Mouse (Mus musculus) kidney, postnatal 10 days (tissue): ENCODE measurements around the gene Acad11.

Experiments used
- DNase-seq: peaks from one replicate; pipeline ENCODE4 v3.0.0; 2021; ENCODE audit warnings: mixed read lengths

Acad11 gene

DNA sequence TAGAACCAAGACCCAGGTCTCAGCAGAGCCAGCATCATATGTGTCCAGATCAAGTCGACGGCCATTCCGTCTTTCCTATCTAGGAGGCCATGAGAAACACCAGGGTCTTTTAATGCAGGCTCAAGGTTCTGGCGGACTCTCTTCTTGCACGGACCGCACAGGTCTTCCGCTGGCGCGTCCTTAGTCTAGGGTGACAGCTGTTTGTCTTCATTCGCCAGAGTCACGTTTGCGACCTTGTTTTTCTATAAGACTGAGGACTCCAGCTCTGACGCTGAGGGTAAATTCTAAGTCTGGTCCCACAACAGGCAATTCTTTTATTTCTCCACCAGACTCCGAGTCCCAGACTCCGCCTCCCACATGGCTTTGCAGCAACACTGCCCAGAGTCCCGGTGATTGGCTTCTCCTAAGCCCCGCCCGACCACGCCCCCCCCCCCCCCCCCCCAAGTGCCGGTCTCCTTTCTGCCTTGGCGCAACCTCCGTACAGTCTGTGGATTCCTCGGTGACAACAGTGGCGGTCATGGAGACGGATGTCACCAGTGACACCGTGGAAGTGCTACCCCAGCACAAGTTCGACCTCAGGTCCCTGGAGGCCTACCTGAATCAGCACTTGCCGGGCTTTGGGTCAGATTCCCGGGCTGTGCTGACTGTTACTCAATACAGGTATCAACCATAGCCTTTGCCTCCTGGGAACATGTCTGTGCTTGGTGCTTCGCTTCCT lies at the start of gene Acad11:
Acad11 (plus strand) TSS at position 134 of the 718 bp plus-strand sequence.
- DNase-seq: peak; percentile 89

DNA sequence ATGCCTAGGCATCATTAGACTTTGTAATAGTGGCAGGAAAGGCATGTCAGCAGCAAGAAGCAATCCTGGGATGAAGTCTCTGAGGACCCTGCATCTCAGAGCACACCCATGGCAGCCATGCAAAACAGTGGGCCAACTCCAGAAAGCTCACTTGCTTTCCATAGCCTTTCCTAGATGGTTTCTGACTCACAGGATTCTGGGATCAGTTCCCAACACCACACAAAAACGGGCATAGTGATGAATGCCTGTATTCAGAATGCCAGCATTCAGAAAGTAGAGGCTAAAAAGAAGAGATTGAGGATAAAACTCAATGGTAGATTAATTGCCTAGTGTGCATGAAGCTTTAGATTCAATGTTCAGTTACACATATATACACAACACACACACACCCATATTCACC lies 48.7 kb upstream of the Acad11 start:
- no peak for DNase-seq

DNA sequence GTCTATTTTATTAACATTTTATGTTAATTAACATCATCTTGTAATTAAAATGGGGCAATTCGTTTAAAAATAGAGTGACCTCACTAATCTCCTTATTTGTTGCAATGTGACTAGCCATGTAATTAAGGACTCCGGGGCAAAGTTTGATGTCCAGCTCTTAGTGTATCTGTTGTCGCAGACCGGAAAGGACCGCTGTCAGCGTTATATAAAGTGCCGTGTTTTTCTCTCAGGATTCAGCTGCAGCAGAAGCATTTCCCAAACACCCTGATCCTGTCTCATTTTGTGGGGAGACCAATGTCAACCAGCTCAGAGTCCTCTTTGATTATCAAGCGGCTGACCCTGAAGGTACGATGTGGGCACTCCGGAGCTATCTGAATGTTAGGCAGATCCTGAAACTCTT lies 42.2 kb upstream of the Acad11 start:
- no peak for DNase-seq

GRCm38 (mm10) chr9:104027186-104027585 lies 36.0 kb upstream of the Acad11 start:
- DNase-seq: no peak

GRCm38 (mm10) chr9:104029861-104030260 lies 33.3 kb upstream of the Acad11 start:
- DNase-seq: no peak

- no peak for DNase-seq
Measured at GRCm38 (mm10) chr9:104034231-104034630, 28.9 kb upstream of the Acad11 start.

- no peak for DNase-seq
Measured at GRCm38 (mm10) chr9:104034718-104035117, 28.5 kb upstream of the Acad11 start.

DNA sequence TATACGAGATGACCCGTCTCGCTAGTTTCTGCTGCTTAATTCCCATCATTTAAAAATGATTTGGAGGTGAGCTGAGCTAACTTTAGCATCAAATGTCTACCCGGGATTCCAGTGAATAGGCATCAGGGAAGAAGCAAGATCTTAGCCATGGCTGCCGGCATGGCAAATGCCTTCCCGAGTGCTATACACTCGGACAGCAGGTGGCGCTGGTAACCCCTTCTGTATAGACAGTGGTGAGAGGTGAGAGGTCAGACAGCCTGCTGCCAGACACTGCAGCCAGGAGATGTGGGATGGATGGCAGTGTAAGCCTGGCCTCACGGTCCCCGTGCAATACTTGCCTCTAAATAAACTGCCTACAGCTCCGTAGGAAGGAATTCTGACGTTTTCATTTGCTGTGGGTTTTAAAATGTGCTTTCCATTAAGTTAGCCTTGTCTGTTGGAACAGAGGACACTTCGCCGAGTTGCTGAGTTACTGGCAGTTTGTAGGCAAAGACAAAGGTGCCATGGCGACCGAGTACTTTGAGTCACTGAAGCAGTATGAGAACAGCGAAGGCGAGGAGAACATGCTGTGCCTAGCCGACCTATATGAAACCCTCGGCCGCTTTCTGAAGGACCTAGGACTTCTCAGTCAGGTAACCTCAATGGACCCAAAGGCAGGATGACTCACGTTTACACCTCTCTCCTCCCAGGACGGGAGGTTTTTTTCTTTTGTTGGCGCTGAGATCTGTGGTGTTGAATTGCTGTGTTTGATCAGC lies 27.7 kb upstream of the Acad11 start:
- DNase-seq: peak; percentile 88

GRCm38 (mm10) chr9:104038266-104038665 lies 24.9 kb upstream of the Acad11 start:
- no peak for DNase-seq

GRCm38 (mm10) chr9:104039031-104039695 lies 24.0 kb upstream of the Acad11 start:
- DNase-seq: no peak

- no peak for DNase-seq
Measured at GRCm38 (mm10) chr9:104039742-104040141, 23.4 kb upstream of the Acad11 start.

DNA sequence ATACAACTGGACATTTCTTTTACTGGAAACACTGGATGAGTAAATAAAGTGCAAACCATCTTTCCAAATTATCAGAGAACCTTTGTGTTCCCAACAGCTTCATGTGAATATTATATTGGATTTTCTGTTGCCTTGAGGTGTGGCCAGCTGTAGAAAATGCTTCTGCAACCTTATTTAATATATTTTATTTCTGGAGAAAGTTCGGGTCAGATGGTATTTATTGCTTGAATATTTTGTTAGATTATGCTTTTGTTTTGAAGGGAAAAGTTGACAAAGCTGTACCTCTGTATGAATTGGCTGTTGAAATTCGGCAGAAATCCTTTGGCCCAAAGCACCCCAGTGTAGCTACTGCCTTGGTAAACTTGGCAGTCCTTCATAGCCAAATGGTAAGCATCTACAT lies 22.8 kb upstream of the Acad11 start, which contains the start of gene Gm28305:
Gm28305 (plus strand) TSS at position 301 of the 400 bp plus-strand sequence.
- no peak for DNase-seq

- no peak for DNase-seq
Measured at GRCm38 (mm10) chr9:104043676-104044075, 19.5 kb upstream of the Acad11 start.

DNA sequence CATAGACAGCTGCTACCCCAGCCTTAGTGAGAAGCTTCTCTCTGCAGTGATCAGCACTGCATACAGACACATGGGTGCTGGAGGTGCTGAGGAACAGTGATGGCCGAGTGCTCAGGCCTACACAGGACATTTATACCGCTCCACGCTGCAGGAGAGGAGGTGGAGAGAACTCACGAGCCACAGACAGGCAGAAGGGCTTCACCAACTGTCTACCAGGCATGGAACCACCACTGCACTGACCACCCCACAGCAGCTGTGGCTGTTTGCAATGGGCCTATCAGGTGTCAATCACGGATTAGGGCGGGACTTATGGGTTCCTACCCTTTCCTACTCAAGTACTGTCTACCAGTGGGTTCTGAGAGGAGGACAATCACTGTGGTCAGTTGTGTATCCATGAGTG lies 12.1 kb upstream of the Acad11 start:
- no peak for DNase-seq

DNA sequence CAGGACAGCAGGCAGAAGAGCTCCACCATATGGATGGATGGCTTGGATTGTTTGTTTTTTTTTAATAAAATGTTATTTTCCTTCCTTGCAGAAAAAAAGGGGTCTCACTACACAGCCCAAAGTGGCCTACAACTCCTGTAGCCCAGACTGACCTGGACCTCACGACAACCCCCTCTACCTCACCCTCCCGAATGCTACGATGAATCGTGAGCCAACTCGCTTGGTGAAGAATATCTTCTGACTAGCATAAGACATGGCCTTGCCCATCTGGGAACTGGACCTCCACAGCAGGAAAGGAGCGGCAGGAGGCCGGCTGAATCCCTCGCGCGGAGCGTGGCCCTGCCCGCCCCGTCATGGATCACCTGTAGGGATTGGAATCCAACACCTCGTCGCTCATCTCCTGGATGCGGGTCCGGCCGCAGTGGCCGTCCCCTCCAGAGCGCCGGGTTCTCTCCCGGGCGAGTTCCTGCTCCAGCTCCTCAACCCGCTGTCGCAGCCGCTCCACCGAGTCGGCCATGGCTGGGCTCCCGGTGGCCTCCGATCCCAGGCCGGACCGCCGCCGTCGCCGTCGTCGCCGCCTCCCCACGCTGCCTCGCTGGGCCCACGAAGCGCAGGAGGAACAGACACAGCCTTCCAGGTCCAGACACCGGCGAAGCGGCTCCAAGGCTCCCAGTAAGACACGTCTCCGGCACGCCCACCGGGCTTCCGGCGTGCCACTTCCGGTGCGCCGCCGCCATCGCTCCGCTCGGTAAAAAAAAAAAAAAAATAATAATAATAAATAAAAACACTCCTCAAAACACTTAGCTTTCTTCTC lies 540 bp upstream of the Acad11 start, which contains the start of gene Uba5:
Uba5 (minus strand) TSS at position 705 of the 814 bp plus-strand sequence.
- peak; percentile 88 for DNase-seq

GRCm38 (mm10) chr9:104064571-104064970 lies 1.4 kb downstream of the Acad11 start:
- DNase-seq: no peak

GRCm38 (mm10) chr9:104070241-104070640 lies 7.1 kb downstream of the Acad11 start:
- DNase-seq: no peak

DNA sequence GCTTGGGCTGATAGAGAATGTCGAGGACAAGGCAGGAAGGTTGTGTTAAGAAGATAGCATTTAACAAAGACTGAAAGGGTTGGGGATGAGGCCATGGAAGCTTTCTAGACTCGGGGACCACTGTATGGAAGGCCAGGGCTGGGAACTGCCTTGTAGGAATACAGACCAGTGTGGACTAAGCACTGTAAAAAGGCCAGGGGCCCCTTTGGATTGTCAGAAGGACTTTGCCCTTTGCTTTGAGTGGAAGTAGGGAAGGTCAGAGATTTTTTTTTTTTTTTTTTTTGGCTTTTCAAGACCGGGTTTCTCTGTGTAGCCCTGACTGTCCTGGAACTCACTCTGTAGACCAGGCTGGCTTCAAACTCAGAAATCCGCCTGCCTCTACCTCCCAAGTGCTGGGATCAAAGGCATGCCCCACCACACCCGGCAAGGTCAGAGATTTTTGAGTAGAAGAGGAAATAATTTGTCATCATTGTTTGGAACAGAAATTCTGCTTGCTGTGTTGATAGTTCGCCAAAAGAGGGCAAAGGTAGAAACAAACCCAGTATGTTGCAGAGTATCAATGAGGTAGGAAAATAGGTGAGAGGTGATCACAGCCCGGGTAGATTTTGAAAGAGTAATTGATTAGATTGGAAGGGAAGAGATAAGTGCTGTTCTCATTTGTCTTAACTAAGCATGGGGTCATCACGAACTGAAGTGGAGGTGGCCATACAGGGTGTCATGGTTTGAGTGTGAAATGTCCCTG lies 7.9 kb downstream of the Acad11 start:
- no peak for DNase-seq

DNA sequence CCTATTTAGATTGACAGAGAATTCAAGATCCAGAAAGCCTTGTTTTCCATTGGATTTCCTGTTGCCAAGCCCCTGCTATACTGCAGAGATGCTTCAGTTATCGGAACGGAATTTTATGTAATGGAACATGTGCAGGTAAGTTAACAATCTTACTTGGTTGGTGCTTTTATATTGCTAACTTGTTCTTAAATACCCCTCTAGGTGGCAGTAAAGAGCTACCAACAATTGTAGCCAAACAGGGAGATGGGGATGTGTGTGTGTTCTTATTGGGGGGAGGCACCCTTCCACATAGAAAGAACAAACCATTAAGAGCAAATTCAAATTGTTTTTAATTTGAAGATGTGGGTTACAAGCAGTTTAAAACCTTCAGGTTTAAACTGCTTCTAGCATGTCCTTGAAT lies 12.6 kb downstream of the Acad11 start:
- DNase-seq: no peak

DNA sequence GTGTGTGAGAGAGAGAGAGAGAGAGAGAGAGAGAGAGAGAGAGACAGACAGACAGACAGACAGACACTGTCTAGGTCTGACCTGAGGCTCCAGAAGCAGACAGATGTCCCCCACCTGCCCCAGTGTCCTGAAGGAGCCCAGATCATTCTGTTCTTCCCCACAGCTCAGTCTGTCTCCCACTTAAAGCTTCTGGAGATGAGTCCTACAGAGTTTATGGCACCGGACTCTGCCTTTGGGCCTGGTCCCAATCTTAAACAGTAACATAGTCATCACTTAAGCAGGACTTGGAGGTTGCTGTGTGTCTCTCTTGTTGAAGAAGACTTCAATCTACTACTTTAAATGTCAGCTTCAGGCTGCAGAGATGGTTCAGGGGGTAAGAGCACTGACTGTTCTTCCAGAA lies 15.6 kb downstream of the Acad11 start:
- DNase-seq: no peak

- peak; percentile 63 for DNase-seq
Measured at GRCm38 (mm10) chr9:104079379-104079778, 16.2 kb downstream of the Acad11 start.

DNA sequence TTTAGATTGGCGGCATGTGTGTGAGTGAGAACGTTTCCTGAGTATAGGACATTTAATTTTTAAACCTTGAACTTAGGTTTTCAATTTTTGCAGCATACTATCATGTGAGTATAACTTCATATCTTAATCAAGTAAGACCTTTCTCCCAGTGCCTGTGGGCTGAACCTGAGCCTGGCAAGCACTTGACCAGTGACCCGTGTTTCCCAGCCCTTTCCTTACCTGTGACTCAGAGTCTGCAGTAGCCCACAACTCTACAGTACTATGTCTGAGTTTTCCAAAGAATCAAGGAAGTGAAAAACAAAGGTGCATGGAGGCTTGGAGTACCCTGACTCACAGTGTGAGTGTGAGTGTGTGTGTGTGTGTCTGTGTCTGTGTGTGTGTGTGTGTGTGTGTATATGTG lies 16.9 kb downstream of the Acad11 start:
- no peak for DNase-seq
